ENCODE assay signal across 24 mouse cellular contexts in the genomic region with DNA sequence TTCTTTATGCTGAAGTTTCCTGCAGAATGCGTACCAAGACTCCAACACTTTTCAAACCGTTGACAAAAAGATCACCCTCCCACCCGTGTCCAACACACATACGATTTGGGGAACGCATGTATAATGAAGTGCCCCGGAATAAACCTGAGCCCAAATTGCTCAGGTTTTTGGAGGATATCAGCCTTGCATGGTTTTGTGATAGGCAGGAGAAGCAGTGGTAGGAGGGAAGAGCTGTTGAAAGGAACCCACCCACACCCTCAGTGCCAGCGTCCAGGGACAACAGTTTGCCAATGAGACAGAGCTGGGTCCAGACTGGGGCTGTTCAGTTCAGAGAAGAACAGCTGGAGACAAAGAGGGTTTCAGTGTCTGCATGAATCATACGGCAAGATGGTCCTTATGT. TPM values are rescaled to one million over a fixed set of nuclear protein-coding genes. Genes with fewer than 3 reads are reported as not detected.
DNase-seq lines count a peak whose midpoint lies in the region.
"Had no signal": no experiment of that assay in that cellular context is flagged by ENCODE, and none has a peak within 500 bp of the region (broad histone marks: within the 10 kb centered on the region; RNA-seq: fewer than 3 reads in every experiment).

No protein-coding gene starts in this region.

- peak; percentile 26 to 39 for DNase-seq in frontal cortex, adult 2 months (ENCODE audit: extremely low spot score in 1 of 2, low spot score in 1 of 2)
- DNase-seq in frontal cortex, postnatal 10 days (ENCODE audit: low spot score in 2 of 2), result no peak
- peak; percentile 16 to 54 for DNase-seq in left cerebral cortex, adult 18-20 months (ENCODE audit: low spot score in 2 of 2)
- DNase-seq in left cerebral cortex, postnatal 4 days, result no peak
- peak; percentile 39 for DNase-seq in brain, adult 2 months (ENCODE audit: low read depth, low spot score)
- no peak for DNase-seq in thymus, postnatal 0 days (ENCODE audit: low spot score)
- DNase-seq: adrenal gland, postnatal 10 days; adrenal gland, postnatal 36 days; B cell, adult 2 months; cerebellum, adult 11 months; cerebellum, adult 2 months; cerebellum, adult 9-11 months; cerebellum, postnatal 25 days; forebrain, postnatal 0 days; gastrocnemius, postnatal 10 days; gastrocnemius, postnatal 36 days; heart, adult 2 months; heart, postnatal 14 days; heart, postnatal 4 days had no signal

- intact Hi-C loops in left cerebral cortex, postnatal 4 days (cut with DNase I), result no loop called here

RNA-seq across cellular contexts. Expression of gene Kcng1, which starts 18.1 kb away (rescaled TPM):
- 11.2 and 12.4 TPM in 2 replicates for polyA plus RNA-seq in frontal cortex, adult 2 months (2012; rRNA removed)
- total RNA-seq in left cerebral cortex, adult 18-20 months (2021), result 10 to 100 TPM; 34.5 to 40.8 TPM
- 10 to 100 TPM; 34.4 to 34.5 TPM for total RNA-seq in left cerebral cortex, postnatal 4 days (2021)
- polyA plus RNA-seq in thymus, postnatal 0 days (2015; fragmentation: Nextera tagmentation; extraction: Ambion mirVana), result not detected in 2 replicates
- total RNA-seq: adrenal gland, adult 18-20 months; adrenal gland, postnatal 36 days; CH12.LX; heart, adult 2 months had no signal
- polyA plus RNA-seq: G1E; inflammation-experienced regulatory T-cells, adult 6 months; Patski had no signal

Comparison
In these comparisons a context has a peak if more than half of its experiments do, and no peak if none do; other contexts are left out.
1. DNase-seq: peak in frontal cortex, adult 2 months (2 of 2), left cerebral cortex, adult 18-20 months (2 of 2) and brain, adult 2 months (single experiment); none in frontal cortex, postnatal 10 days (0 of 2), left cerebral cortex, postnatal 4 days (single experiment) and thymus, postnatal 0 days (single experiment).